Mouse (Mus musculus) heart, embryonic 11.5 days (tissue): Measurements from ENCODE around the gene Rgl1. TPM values are rescaled to one million over a fixed set of nuclear protein-coding genes. Genes with fewer than 3 reads are reported as not detected.

Experiments used
- ATAC-seq: fragments of 200-750 bp; cut with Nextera tagmentation; replicated peaks from 2 replicates; pipeline ENCODE4 v1.8.0; 2017; ENCODE audit warnings: moderate library complexity; ENCODE audit not compliant: insufficient number of reproducible peaks, low FRiP score, low TSS enrichment
- H3K27ac ChIP-seq: fragments of 300-500 bp; sonication (generic); 2 replicates; pipeline ENCODE4 v1.5.1; 2014; ENCODE audit warnings: mild to moderate bottlenecking, low read depth, low read length
- H3K27me3 ChIP-seq: fragments of 300-500 bp; sonication (generic); 2 replicates; pipeline ENCODE4 v1.6.1; 2014; ENCODE audit warnings: mild to moderate bottlenecking, low read length, mixed read lengths; ENCODE audit not compliant: control insufficient read depth, insufficient read depth
- H3K36me3 ChIP-seq: fragments of 300-500 bp; sonication (generic); 2 replicates; pipeline ENCODE4 v1.6.1; 2014; ENCODE audit warnings: mild to moderate bottlenecking, low read length, moderate library complexity, mixed read lengths; ENCODE audit not compliant: control insufficient read depth, insufficient read depth
- H3K4me1 ChIP-seq: fragments of 300-500 bp; sonication (generic); 2 replicates; pipeline ENCODE4 v1.6.1; 2014; ENCODE audit warnings: low read length; ENCODE audit not compliant: control insufficient read depth, insufficient read depth
- H3K4me2 ChIP-seq: fragments of 300-500 bp; sonication (generic); 2 replicates; pipeline ENCODE4 v1.6.1; 2014; ENCODE audit warnings: mild to moderate bottlenecking, moderate library complexity
- H3K4me3 ChIP-seq: fragments of 300-500 bp; sonication (generic); 2 replicates; pipeline ENCODE4 v1.5.1; 2014; ENCODE audit warnings: low read depth, low read length
- H3K9ac ChIP-seq: fragments of 300-500 bp; sonication (generic); 2 replicates; pipeline ENCODE4 v1.6.1; 2014; ENCODE audit warnings: mild to moderate bottlenecking, low read depth, low read length, moderate library complexity
- H3K9me3 ChIP-seq: fragments of 300-500 bp; sonication (generic); replicated peaks from 2 replicates; pipeline ENCODE4 v1.6.1; 2016; ENCODE audit warnings: low read length; ENCODE audit not compliant: control insufficient read depth
- WGBS: fragments of 180-500 bp; shearing (Covaris S2); extraction: QIAGEN DNeasy Blood & Tissue Kit; methylation state at CpG from one replicate; pipeline ENCODE4 v1.1.7; 2014; ENCODE audit not compliant: insufficient replicate concordance; 5-methylcytosine and 5-hydroxymethylcytosine counted together
- polyA plus RNA-seq: library from polyadenylated mRNA; unstranded; fragments of >200 nt; fragmentation: Nextera tagmentation; extraction: Ambion mirVana; gene quantifications from 2 replicates; pipeline ENCODE4 v1.2.1, GENCODE M21; 2014

Rgl1 gene
- polyA plus RNA-seq, 1 experiment from 2014 or later, result 61.0 TPM

GRCm38 (mm10) chr1:152800633-152801176, 34.6 kb upstream of the Rgl1 start:
- Histone ChIP-seq H3K9me3 (no peaks in the 10 kb centered on the region), H3K27ac (no peak overlapping the region), H3K4me3 (no peak overlapping the region), H3K9ac (no peak overlapping the region), H3K4me2 (peak overlapping the region; percentile 4; the same call in 1 of the 2 replicates), H3K4me1 (peaks cover 2% of the 10 kb centered on the region), H3K36me3 (no peaks in the 10 kb centered on the region), H3K27me3 (no peaks in the 10 kb centered on the region)
- WGBS, result 79% methylated on average over 13 of the region's 13 CpGs
- no peak for ATAC-seq

DNA sequence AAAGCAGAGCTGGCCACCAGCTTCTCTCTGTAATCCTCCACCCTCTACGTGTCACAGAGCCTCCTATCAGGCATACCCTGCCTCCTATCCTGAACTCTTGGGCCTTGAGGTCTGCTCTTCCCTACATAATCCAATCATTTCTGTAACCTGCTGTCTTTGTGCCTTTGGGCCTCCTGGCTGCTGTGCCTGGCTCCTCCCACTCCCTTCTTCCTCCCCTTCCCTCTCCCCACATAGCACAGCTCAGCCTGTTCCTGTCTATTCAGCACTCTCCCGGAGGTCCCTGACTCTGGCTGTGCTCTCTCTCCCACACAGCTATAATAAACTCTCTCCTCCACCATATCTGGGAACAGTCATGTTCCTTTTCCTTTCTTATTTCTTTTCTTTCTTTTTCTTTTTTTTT, 33.7 kb upstream of the Rgl1 start, which contains the start of gene Ncf2:
Gene Ncf2 (plus strand): TSS at position 298 of the 400 bp plus-strand sequence.
- peak within 1 kb of the TSS; percentile 29; the same call in 1 of the 2 replicates for H3K27ac ChIP-seq

GRCm38 (mm10) chr1:152798125-152798524, 32.0 kb upstream of the Rgl1 start:
- H3K36me3 ChIP-seq, result no peaks in the 10 kb centered on the region
- WGBS, result 49% methylated on average over 9 of the region's 9 CpGs
- no peaks in the 10 kb centered on the region for H3K27me3 ChIP-seq
- no peak overlapping the region for H3K9ac ChIP-seq
- peaks cover 9% of the 10 kb centered on the region for H3K4me1 ChIP-seq
- ATAC-seq, result no peak; the same call in 1 of the 2 replicates
- H3K4me2 ChIP-seq, result no peak overlapping the region
- no peak overlapping the region for H3K4me3 ChIP-seq
- H3K9me3 ChIP-seq, result no peaks in the 10 kb centered on the region
- 0 out of 2 replicates have a peak overlapping the region, but pooled peaks have one; percentile 22 for H3K27ac ChIP-seq

More for the DNA sequence above, 33.7 kb upstream of the Rgl1 start, which contains the start of gene Ncf2:
- Histone ChIP-seq H3K4me2 (peak within 1 kb of the TSS; percentile 4; the same call in 1 of the 2 replicates), H3K9me3 (no peaks in the 10 kb centered on the region), H3K4me3 (no peak within 1 kb of the TSS), H3K9ac (no peak within 1 kb of the TSS), H3K36me3 (no peaks in the 10 kb centered on the region), H3K4me1 (peaks cover 2% of the 10 kb centered on the region), H3K27me3 (no peaks in the 10 kb centered on the region)
- WGBS, result 13% methylated on average over 2 of the region's 2 CpGs
- peak; percentile 71; the same call in 1 of the 2 replicates for ATAC-seq

GRCm38 (mm10) chr1:152796683-152797263, 30.6 kb upstream of the Rgl1 start:
- WGBS, result 79% methylated on average over 8 of the region's 8 CpGs
- Histone ChIP-seq H3K9me3 (no peaks in the 10 kb centered on the region), H3K27me3 (no peaks in the 10 kb centered on the region), H3K27ac (no peak overlapping the region), H3K4me2 (no peak overlapping the region), H3K9ac (no peak overlapping the region), H3K36me3 (no peaks in the 10 kb centered on the region), H3K4me3 (no peak overlapping the region), H3K4me1 (peaks cover 14% of the 10 kb centered on the region)
- no peak for ATAC-seq

- Histone ChIP-seq H3K27ac (no peak overlapping the region), H3K9me3 (no peaks in the 10 kb centered on the region), H3K27me3 (no peaks in the 10 kb centered on the region), H3K4me3 (no peak overlapping the region), H3K36me3 (no peaks in the 10 kb centered on the region), H3K9ac (no peak overlapping the region), H3K4me2 (no peak overlapping the region), H3K4me1 (peaks cover 20% of the 10 kb centered on the region)
- no peak for ATAC-seq
- 52% methylated on average over 8 of the region's 8 CpGs for WGBS
Observed at GRCm38 (mm10) chr1:152795688-152796255, 29.6 kb upstream of the Rgl1 start.

GRCm38 (mm10) chr1:152793495-152794130, 27.5 kb upstream of the Rgl1 start:
- Histone ChIP-seq H3K4me1 (peaks cover 22% of the 10 kb centered on the region), H3K27me3 (no peaks in the 10 kb centered on the region), H3K9ac (0 out of 2 replicates have a peak overlapping the region, but pooled peaks have one; percentile 10), H3K4me2 (no peak overlapping the region), H3K36me3 (no peaks in the 10 kb centered on the region), H3K4me3 (no peak overlapping the region), H3K9me3 (no peaks in the 10 kb centered on the region), H3K27ac (no peak overlapping the region)
- ATAC-seq, result no peak
- WGBS, result 58% methylated on average over 6 of the region's 6 CpGs

DNA sequence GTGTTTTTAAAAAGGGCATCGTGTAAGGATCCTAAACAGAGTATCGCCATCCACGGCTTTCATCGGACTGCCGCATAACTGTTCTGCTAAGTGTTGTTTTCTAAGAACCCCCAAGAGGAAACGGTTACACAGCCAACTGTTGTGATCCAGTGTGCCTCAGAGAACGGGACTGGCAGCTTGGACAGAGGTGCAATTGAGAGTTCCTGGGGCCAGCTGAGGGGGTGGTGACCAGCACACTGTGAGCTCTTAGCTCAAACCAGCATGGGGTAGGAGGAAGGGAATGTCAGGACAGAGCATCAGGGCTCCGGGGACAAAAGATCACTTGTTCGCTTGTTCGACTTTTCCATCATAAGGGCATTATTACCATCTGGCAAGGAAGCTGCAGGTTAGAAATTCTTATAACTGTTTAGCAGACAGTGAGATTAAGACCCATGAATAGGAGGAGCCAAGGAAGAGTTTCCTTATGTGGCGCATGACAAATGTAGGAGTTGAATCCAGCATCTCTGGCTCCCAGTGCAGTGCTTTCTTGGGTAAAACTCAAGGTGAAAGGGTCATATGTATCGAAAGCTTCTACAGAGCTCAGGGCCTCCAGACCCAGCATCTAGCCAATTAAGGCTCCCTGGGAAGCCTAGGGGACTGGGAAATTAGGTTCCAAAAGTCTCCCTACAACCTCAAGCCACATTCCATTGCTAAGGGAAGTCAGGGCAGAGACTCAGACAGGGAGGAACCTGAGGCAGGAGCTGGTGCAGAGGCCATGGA, 26.8 kb upstream of the Rgl1 start:
- H3K9ac ChIP-seq, result no peak overlapping the region
- no peaks in the 10 kb centered on the region for H3K9me3 ChIP-seq
- no peaks in the 10 kb centered on the region for H3K27me3 ChIP-seq
- ATAC-seq, result no peak
- WGBS, result 60% methylated on average over 12 of the region's 12 CpGs
- peaks cover 22% of the 10 kb centered on the region for H3K4me1 ChIP-seq
- no peak overlapping the region for H3K27ac ChIP-seq
- H3K4me3 ChIP-seq, result no peak overlapping the region
- no peaks in the 10 kb centered on the region for H3K36me3 ChIP-seq
- H3K4me2 ChIP-seq, result 0 out of 2 replicates have a peak overlapping the region, but pooled peaks have one; percentile 14

DNA sequence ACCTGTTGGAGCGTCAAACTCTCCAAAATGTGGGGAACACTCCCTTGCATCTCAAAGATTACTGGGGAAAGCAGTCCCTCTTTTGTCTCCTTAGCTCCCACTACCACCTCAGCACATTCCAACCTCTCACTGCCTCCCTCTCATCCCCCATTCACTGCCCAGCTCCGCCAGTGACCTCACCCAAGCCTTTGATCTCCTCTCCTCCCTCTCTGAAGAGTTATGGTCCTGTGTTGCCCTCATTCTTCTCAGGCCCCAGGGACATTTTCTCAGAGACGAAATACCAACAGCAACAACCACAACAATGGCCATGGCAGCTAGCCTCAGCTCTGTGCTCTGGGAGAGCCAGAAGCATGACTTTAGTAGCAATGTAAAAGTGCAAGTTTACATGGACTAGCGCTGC, 25.1 kb upstream of the Rgl1 start:
- H3K9me3 ChIP-seq, result no peaks in the 10 kb centered on the region
- H3K27ac ChIP-seq, result peak overlapping the region; percentile 82
- peaks cover 22% of the 10 kb centered on the region for H3K4me1 ChIP-seq
- no peak overlapping the region for H3K4me3 ChIP-seq
- H3K36me3 ChIP-seq, result no peaks in the 10 kb centered on the region
- no peak overlapping the region for H3K9ac ChIP-seq
- WGBS, result 22% methylated on average over 4 of the region's 4 CpGs
- peak overlapping the region; percentile 45 for H3K4me2 ChIP-seq
- peak; percentile 62 for ATAC-seq
- H3K27me3 ChIP-seq, result no peaks in the 10 kb centered on the region
